Mouse (Mus musculus): ENCODE measurements around the gene Spon2. TPM values are rescaled to one million over a fixed set of nuclear protein-coding genes. Genes with fewer than 3 reads are reported as not detected.

Gene Spon2
- 2.0 TPM in 1 of 2 replicates, not detected in the other for polyA plus RNA-seq (2012; ENCODE audit: low replicate concordance)

GRCm38 (mm10) chr5:33218081-33218480, at the start of gene Spon2:
TSS of gene Spon2 (minus strand) at chr5:33218455.

Other genes starting within 250 kb of the Spon2 start
- gene Ywhah, start 199.6 kb downstream of the Spon2 start, polyA plus RNA-seq (2012; ENCODE audit: low replicate concordance): 50.2 and 99.1 TPM in 2 replicates
- gene Slc5a1, start 114.2 kb downstream of the Spon2 start, polyA plus RNA-seq (2012; ENCODE audit: low replicate concordance): not detected in 2 replicates
- gene Ctbp1, start 56.5 kb upstream of the Spon2 start, polyA plus RNA-seq (2012; ENCODE audit: low replicate concordance): 225 and 404 TPM in 2 replicates
- 81.0 and 154 TPM in 2 replicates for gene Maea, start 117.1 kb upstream of the Spon2 start, polyA plus RNA-seq (2012; ENCODE audit: low replicate concordance)
- 4.6 and 6.0 TPM in 2 replicates for gene Uvssa, start 160.1 kb upstream of the Spon2 start, polyA plus RNA-seq (2012; ENCODE audit: low replicate concordance)
- not detected in 2 replicates for gene Nkx1-1, start 215.5 kb upstream of the Spon2 start, polyA plus RNA-seq (2012; ENCODE audit: low replicate concordance)

Measured in hematopoietic multipotent progenitor cell, adult 10-12 weeks (in vitro differentiated cells).